Mouse (Mus musculus): ENCODE results near the gene Uap1l1. TPM values are rescaled to one million over a fixed set of nuclear protein-coding genes. Genes with fewer than 3 reads are reported as not detected.

Uap1l1 gene
- total and polyA plus RNA-seq, 3 experiments = 4.7 to 12.6 TPM; not detected in 1

DNA sequence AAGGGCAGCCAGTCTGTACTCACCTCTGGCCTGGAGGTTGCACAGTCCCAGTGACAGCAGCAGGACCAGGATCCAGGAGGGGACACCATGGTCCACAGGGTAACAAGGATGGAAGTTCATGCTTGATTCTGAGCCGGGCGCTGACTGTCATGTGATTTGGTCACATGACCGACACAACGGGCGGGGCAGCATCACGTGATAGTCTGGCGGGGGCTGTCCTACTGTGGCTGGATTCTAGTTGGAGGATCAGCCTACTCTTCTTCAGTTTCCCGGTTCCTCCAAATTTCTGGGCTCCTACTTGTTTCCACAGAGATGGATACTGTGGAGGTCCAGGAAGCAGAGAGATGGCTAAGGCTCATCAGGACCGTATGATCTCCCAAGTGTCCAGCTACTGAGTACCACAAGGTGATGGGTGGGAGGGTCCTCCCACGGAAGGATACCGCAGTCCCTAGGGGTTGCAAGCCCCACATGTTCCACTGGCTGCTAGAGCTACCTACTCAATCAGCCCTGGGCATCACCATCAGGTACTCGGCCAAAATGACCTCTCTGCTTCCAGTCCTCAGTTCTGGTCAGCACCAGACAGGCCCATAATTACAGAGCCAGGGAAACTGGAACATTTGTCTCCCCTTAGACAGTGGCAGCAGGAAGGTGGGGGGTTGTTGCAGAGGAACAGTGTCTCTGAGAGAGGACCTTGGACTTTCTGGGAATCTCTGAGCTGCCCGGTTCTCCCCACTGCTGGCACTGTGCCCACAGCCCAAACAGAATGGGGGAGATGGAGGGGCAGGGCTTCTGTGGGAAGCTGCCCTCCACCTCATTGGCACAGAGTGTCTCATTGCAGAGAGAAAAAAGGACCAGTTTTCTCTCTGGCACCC lies 9.0 kb downstream of the Uap1l1 start, which contains the start of gene Dpp7:
Gene Dpp7 (minus strand): TSS at position 152 of the 872 bp plus-strand sequence.
- no peak for TF ChIP-seq ZNF384 (IDR thresholded peaks at IDR 0.05; ENCODE audit: low read depth, low read length)
- TF ChIP-seq MXI1 (IDR thresholded peaks at IDR 0.05; ENCODE audit: low read depth, low read length) = peak; percentile 91
- peak; percentile 63 for TF ChIP-seq NELFE (IDR thresholded peaks at IDR 0.05; ENCODE audit: low read depth, low read length)
- TF ChIP-seq ZMIZ1 (IDR thresholded peaks at IDR 0.05; ENCODE audit: low read depth, low read length) = no peak
- TF ChIP-seq POLR2AphosphoS2 (IDR thresholded peaks at IDR 0.05; ENCODE audit: low read length) = peak; percentile 59; the same call in 1 of the 2 replicates
- TF ChIP-seq HCFC1 (IDR thresholded peaks at IDR 0.05; ENCODE audit: low read depth, low read length) = peak; percentile 85
- peak; percentile 96 for TF ChIP-seq MAX (IDR thresholded peaks at IDR 0.05; ENCODE audit: low read length)
- peak; percentile 97; the same call in 1 of the 2 replicates for TF ChIP-seq MAZ (IDR thresholded peaks at IDR 0.05; ENCODE audit: low read depth, low read length)
- TF ChIP-seq RCOR1 (IDR thresholded peaks at IDR 0.05; ENCODE audit: low read depth, low read length) = no peak
- no peak for TF ChIP-seq MAFK (IDR thresholded peaks at IDR 0.05; ENCODE audit: borderline replicate concordance, low read depth, low read length)
- TF ChIP-seq USF2 (IDR thresholded peaks at IDR 0.05; ENCODE audit: borderline replicate concordance in 1 of 2, insufficient read depth in 1 of 2, low read depth in 1 of 2, low read length in 2 of 2) = peak; percentile 100
- TF ChIP-seq KAT2A (conservative IDR thresholded peaks at IDR 0.05; ENCODE audit: low read depth, low read length) = no peak
- TF ChIP-seq USF1 (IDR thresholded peaks at IDR 0.05; ENCODE audit: low read depth, low read length) = peak; percentile 99
- peak; percentile 100 for TF ChIP-seq SIN3A (IDR thresholded peaks at IDR 0.05; ENCODE audit: low read length)
- TF ChIP-seq ELF1 (IDR thresholded peaks at IDR 0.05; ENCODE audit: low read depth, low read length) = peak; percentile 28
- peak; percentile 56; the same call in 1 of the 2 replicates for TF ChIP-seq TBP (IDR thresholded peaks at IDR 0.05; ENCODE audit: low read depth, low read length)
- TF ChIP-seq ETS1 (IDR thresholded peaks at IDR 0.05; ENCODE audit: low read depth, low read length) = peak; percentile 60; the same call in 1 of the 2 replicates
- TF ChIP-seq POLR2A (IDR thresholded peaks at IDR 0.05; ENCODE audit: control insufficient read depth in 1 of 2, insufficient read depth in 1 of 2, low read depth in 1 of 2, low read length in 2 of 2, poor library complexity in 1 of 2) = peak; percentile 35 to 77
- no peak for TF ChIP-seq MYB (IDR thresholded peaks at IDR 0.05; ENCODE audit: low read depth, low read length)
- peak within 1 kb of the TSS; percentile 75 for H3K9ac ChIP-seq (ENCODE audit: control insufficient read depth, low read depth, low read length, poor library complexity, severe bottlenecking)
- peak within 1 kb of the TSS; percentile 15; the same call in 1 of the 2 replicates for H3K27ac ChIP-seq (ENCODE audit: control insufficient read depth, low read depth, low read length)
- H3K36me3 ChIP-seq (ENCODE audit: control insufficient read depth in 1 of 2, insufficient read depth in 2 of 2, low read length in 2 of 2) = no peaks in the 10 kb centered on the region; a peak in 1 of 4 replicates
- H3K9me3 ChIP-seq (replicated peaks; ENCODE audit: insufficient read depth, low read length) = no peaks in the 10 kb centered on the region
- peaks cover 0 to 12% of the 10 kb centered on the region in 2 experiments; a peak in 2 of 4 replicates for H3K4me1 ChIP-seq (ENCODE audit: control insufficient read depth in 1 of 2, insufficient read depth in 2 of 2, low read length in 2 of 2)
- peak within 1 kb of the TSS; percentile 70 to 90 for H3K4me3 ChIP-seq (ENCODE audit: control insufficient read depth in 1 of 2, insufficient read depth in 1 of 2, low read depth in 2 of 2, low read length in 2 of 2)
- H3K79me2 ChIP-seq (ENCODE audit: control insufficient read depth, insufficient read depth, low read length, poor library complexity) = peaks cover 7% of the 10 kb centered on the region
- H3K27me3 ChIP-seq (ENCODE audit: control insufficient read depth in 1 of 2, insufficient read depth in 2 of 2, low read length in 2 of 2) = no peaks in the 10 kb centered on the region
- DNase-seq (ENCODE audit: low read depth, low spot score) = peak; percentile 95

All from MEL (cell line).